Mouse (Mus musculus) ovary, postnatal 10 days (tissue): ENCODE data around the gene Msl3.
A peak's percentile ranks its signal among the peaks of the same experiment; 100 is the strongest.
"Not testable (repeated sequence)": the region's sequence is repeated elsewhere in the genome, so short reads cannot be mapped to it uniquely, and the experiment has no call there.

Experiments
- DNase-seq: peaks from one replicate; pipeline ENCODE4 v3.0.0; 2022; ENCODE audit warnings: low spot score

Msl3 gene

GRCm38 (mm10) chrX:168673525-168674406, at the start of gene Msl3:
Gene Msl3, minus strand, starts transcription at chrX:168673898.
- peak; percentile 56 for DNase-seq

- DNase-seq = no peak
Measured at GRCm38 (mm10) chrX:168717969-168718368, 44.3 kb upstream of the Msl3 start.

GRCm38 (mm10) chrX:168674407-168674962, 787 bp upstream of the Msl3 start:
- DNase-seq = no peak

GRCm38 (mm10) chrX:168672913-168673524, 679 bp downstream of the Msl3 start:
- no peak for DNase-seq

GRCm38 (mm10) chrX:168672425-168672824, 1.3 kb downstream of the Msl3 start:
- peak; percentile 2 for DNase-seq

- DNase-seq = no peak
Measured at GRCm38 (mm10) chrX:168663982-168664689, 9.6 kb downstream of the Msl3 start.

- DNase-seq = no peak
Measured at GRCm38 (mm10) chrX:168660236-168660635, 13.5 kb downstream of the Msl3 start.

- DNase-seq = not testable (repeated sequence)
Measured at GRCm38 (mm10) chrX:168659803-168660202, 13.9 kb downstream of the Msl3 start.

GRCm38 (mm10) chrX:168659275-168659674, 14.4 kb downstream of the Msl3 start:
- no peak for DNase-seq

GRCm38 (mm10) chrX:168657795-168658194, 15.9 kb downstream of the Msl3 start:
- DNase-seq = no peak

GRCm38 (mm10) chrX:168649336-168649735, 24.4 kb downstream of the Msl3 start:
- DNase-seq = no peak

GRCm38 (mm10) chrX:168647746-168648145, 26.0 kb downstream of the Msl3 start:
- no peak for DNase-seq

- no peak for DNase-seq
Measured at GRCm38 (mm10) chrX:168643451-168643850, 30.2 kb downstream of the Msl3 start.

GRCm38 (mm10) chrX:168639556-168640356, 33.9 kb downstream of the Msl3 start:
- peak; percentile 28 for DNase-seq
